Mouse (Mus musculus): ENCODE measurements around the gene Il18rap. TPM values are rescaled to one million over a fixed set of nuclear protein-coding genes. Genes with fewer than 3 reads are reported as not detected.
"Not testable (repeated sequence)": the region's sequence is repeated elsewhere in the genome, so short reads cannot be mapped to it uniquely, and the experiment has no call there.

Il18rap gene
- polyA plus RNA-seq, 1 experiment from 2014 or later, result 0.40 TPM

GRCm38 (mm10) chr1:40547762-40548161 lies 32.6 kb downstream of the Il18rap start:
- H3K4me2 ChIP-seq, result no peak overlapping the region

GRCm38 (mm10) chr1:40569374-40569773 lies 54.2 kb downstream of the Il18rap start:
- 85% methylated on average over 4 of the region's 4 CpGs for WGBS
- Histone ChIP-seq H3K4me2 (no peak overlapping the region), H3K36me3 (replicated peaks) (no peaks in the 10 kb centered on the region), H3K27me3 (no peaks in the 10 kb centered on the region), H3K9me3 (no peaks in the 10 kb centered on the region), H3K27ac (no peak overlapping the region), H3K9ac (no peak overlapping the region), H3K4me1 (no peaks in the 10 kb centered on the region), H3K4me3 (replicated peaks) (no peak overlapping the region)
- ATAC-seq (ENCODE audit: low FRiP score), result no peak

More at GRCm38 (mm10) chr1:40547762-40548161, 32.6 kb downstream of the Il18rap start:
- H3K36me3 ChIP-seq (replicated peaks), result no peaks in the 10 kb centered on the region
- H3K4me1 ChIP-seq, result peaks cover 8% of the 10 kb centered on the region
- H3K4me3 ChIP-seq (replicated peaks), result no peak overlapping the region
- 0 out of 2 replicates have a peak overlapping the region, but pooled peaks have one; percentile 31 for H3K27ac ChIP-seq
- no peaks in the 10 kb centered on the region for H3K9me3 ChIP-seq
- H3K9ac ChIP-seq, result no peak overlapping the region
- ATAC-seq (ENCODE audit: low FRiP score), result no peak
- no peaks in the 10 kb centered on the region for H3K27me3 ChIP-seq
- 69% methylated on average over 10 of the region's 10 CpGs for WGBS

- Histone ChIP-seq H3K27me3 (no peaks in the 10 kb centered on the region), H3K4me2 (no peak within 1 kb of the TSS), H3K4me3 (replicated peaks) (no peak within 1 kb of the TSS), H3K9ac (no peak within 1 kb of the TSS), H3K27ac (no peak within 1 kb of the TSS), H3K36me3 (replicated peaks) (no peaks in the 10 kb centered on the region), H3K9me3 (no peaks in the 10 kb centered on the region), H3K4me1 (no peaks in the 10 kb centered on the region)
- ATAC-seq (ENCODE audit: low FRiP score), result no peak
- WGBS, result 16% methylated on average over 7 of the region's 7 CpGs
These were observed 64.6 kb downstream of the Il18rap start, which contains the start of gene Slc9a4 for GRCm38 (mm10) chr1:40579784-40580183. Gene Slc9a4 (plus strand): TSS chr1:40580081.

- Histone ChIP-seq H3K9me3 (no peaks in the 10 kb centered on the region), H3K4me3 (replicated peaks) (no peak overlapping the region), H3K27ac (no peak overlapping the region), H3K27me3 (no peaks in the 10 kb centered on the region), H3K9ac (no peak overlapping the region), H3K36me3 (replicated peaks) (no peaks in the 10 kb centered on the region), H3K4me1 (no peaks in the 10 kb centered on the region), H3K4me2 (no peak overlapping the region)
- no peak for ATAC-seq (ENCODE audit: low FRiP score)
- WGBS, result 72% methylated on average over 14 of the region's 14 CpGs
These were observed 65.1 kb downstream of the Il18rap start for GRCm38 (mm10) chr1:40580269-40580668.

GRCm38 (mm10) chr1:40586776-40587175 lies 71.6 kb downstream of the Il18rap start:
- Histone ChIP-seq H3K36me3 (replicated peaks) (no peaks in the 10 kb centered on the region), H3K4me2 (no peak overlapping the region), H3K27me3 (no peaks in the 10 kb centered on the region), H3K4me1 (no peaks in the 10 kb centered on the region), H3K9me3 (no peaks in the 10 kb centered on the region), H3K4me3 (replicated peaks) (no peak overlapping the region), H3K9ac (no peak overlapping the region), H3K27ac (no peak overlapping the region)
- WGBS, result 77% methylated on average over 5 of the region's 5 CpGs
- no peak for ATAC-seq (ENCODE audit: low FRiP score)

GRCm38 (mm10) chr1:40590931-40591330 lies 75.8 kb downstream of the Il18rap start:
- Histone ChIP-seq H3K4me3 (replicated peaks) (no peak overlapping the region), H3K4me1 (no peaks in the 10 kb centered on the region), H3K27ac (no peak overlapping the region), H3K27me3 (no peaks in the 10 kb centered on the region), H3K9ac (no peak overlapping the region), H3K36me3 (replicated peaks) (no peaks in the 10 kb centered on the region), H3K9me3 (no peaks in the 10 kb centered on the region), H3K4me2 (no peak overlapping the region)
- WGBS, result 93% methylated on average over 4 of the region's 4 CpGs
- no peak for ATAC-seq (ENCODE audit: low FRiP score)

GRCm38 (mm10) chr1:40597822-40598221 lies 82.7 kb downstream of the Il18rap start:
- 81% methylated on average over 5 of the region's 5 CpGs for WGBS

GRCm38 (mm10) chr1:40599661-40600060 lies 84.5 kb downstream of the Il18rap start:
- H3K9ac ChIP-seq; H3K27me3 ChIP-seq; H3K9me3 ChIP-seq; H3K4me1 ChIP-seq; H3K4me3 ChIP-seq (replicated peaks); H3K36me3 ChIP-seq (replicated peaks); H3K27ac ChIP-seq; ATAC-seq (ENCODE audit: low FRiP score); H3K4me2 ChIP-seq: not testable (repeated sequence)
- WGBS, result 92% methylated on average over 9 of the region's 9 CpGs

More at GRCm38 (mm10) chr1:40597822-40598221, 82.7 kb downstream of the Il18rap start:
- no peak overlapping the region for H3K4me2 ChIP-seq
- no peaks in the 10 kb centered on the region for H3K36me3 ChIP-seq (replicated peaks)
- no peak overlapping the region for H3K4me3 ChIP-seq (replicated peaks)
- no peaks in the 10 kb centered on the region for H3K27me3 ChIP-seq
- no peak overlapping the region for H3K9ac ChIP-seq
- no peaks in the 10 kb centered on the region for H3K9me3 ChIP-seq
- ATAC-seq (ENCODE audit: low FRiP score), result no peak
- H3K27ac ChIP-seq, result no peak overlapping the region
- H3K4me1 ChIP-seq, result no peaks in the 10 kb centered on the region

GRCm38 (mm10) chr1:40600394-40601327 lies 85.5 kb downstream of the Il18rap start:
- Histone ChIP-seq H3K36me3 (replicated peaks) (no peaks in the 10 kb centered on the region), H3K4me2 (no peak overlapping the region), H3K9me3 (no peaks in the 10 kb centered on the region), H3K4me1 (no peaks in the 10 kb centered on the region), H3K4me3 (replicated peaks) (no peak overlapping the region), H3K27ac (no peak overlapping the region), H3K9ac (no peak overlapping the region), H3K27me3 (no peaks in the 10 kb centered on the region)
- WGBS, result 91% methylated on average over 25 of the region's 25 CpGs
- no peak for ATAC-seq (ENCODE audit: low FRiP score)

Other genes starting within 250 kb of the Il18rap start
- 1.4 and 1.6 TPM in 2 replicates for gene Il1rl2, start 190.8 kb upstream of the Il18rap start, polyA plus RNA-seq (2016; fragmentation: Nextera tagmentation; extraction: Ambion mirVana)
- 0.08 TPM in 1 of 2 replicates, not detected in the other for gene Il1rl1, start 85.8 kb upstream of the Il18rap start, polyA plus RNA-seq (2016; fragmentation: Nextera tagmentation; extraction: Ambion mirVana)
- not detected in 2 replicates for gene Il18r1, start 49.8 kb upstream of the Il18rap start, polyA plus RNA-seq (2016; fragmentation: Nextera tagmentation; extraction: Ambion mirVana)
- gene Slc9a4, start 64.7 kb downstream of the Il18rap start, polyA plus RNA-seq (2016; fragmentation: Nextera tagmentation; extraction: Ambion mirVana), result not detected in 2 replicates
- gene Slc9a2, start 165.2 kb downstream of the Il18rap start, polyA plus RNA-seq (2016; fragmentation: Nextera tagmentation; extraction: Ambion mirVana), result 0.04 and 0.05 TPM in 2 replicates